Mouse (Mus musculus): Measurements from ENCODE around the gene Klf1.

- TF ChIP-seq CTCF (IDR thresholded peaks at IDR 0.05; ENCODE audit: low read depth) (no peak), EP300 (IDR thresholded peaks at IDR 0.05; ENCODE audit: low read depth) (no peak)
These were observed 22.8 kb upstream of the Klf1 start for GRCm38 (mm10) chr8:84878915-84879314.
